Mouse (Mus musculus): ENCODE data around the gene Gm13030.

- TF ChIP-seq CTCF (IDR thresholded peaks at IDR 0.05; ENCODE audit: insufficient read depth, low read depth, low read length) (peak; percentile 89), POLR2A (IDR thresholded peaks at IDR 0.05; ENCODE audit: insufficient read depth, low read depth, low read length) (no peak)
Observed at GRCm38 (mm10) chr4:138851463-138851862, 22.3 kb downstream of the Gm13030 start.
